Mouse (Mus musculus) limb, embryonic 14.5 days (tissue): ENCODE data around the gene Sestd1. TPM values are rescaled to one million over a fixed set of nuclear protein-coding genes. Genes with fewer than 3 reads are reported as not detected.

Experiments used
- ATAC-seq: fragments of 200-750 bp; cut with Nextera tagmentation; 2 replicates; pipeline ENCODE4 v1.8.0; 2017; ENCODE audit warnings: low read depth, moderate number of reproducible peaks, moderate TSS enrichment; ENCODE audit not compliant: low FRiP score
- DNase-seq: peaks from one replicate; pipeline ENCODE4 v3.0.0-alpha.2; 2015; ENCODE audit warnings: low spot score
- H3K27ac ChIP-seq: fragments of 300-500 bp; sonication (generic); replicated peaks from 2 replicates; pipeline ENCODE4 v1.5.1; 2014; ENCODE audit warnings: low read depth, mild to moderate bottlenecking, low read length, moderate library complexity, mixed read lengths
- H3K27me3 ChIP-seq: fragments of 300-500 bp; sonication (generic); 2 replicates; pipeline ENCODE4 v1.6.1; 2014; ENCODE audit warnings: low read length, mixed read lengths; ENCODE audit not compliant: control insufficient read depth, insufficient read depth
- H3K36me3 ChIP-seq: fragments of 300-500 bp; sonication (generic); 2 replicates; pipeline ENCODE4 v1.6.1; 2014; ENCODE audit warnings: mild to moderate bottlenecking, low read length, moderate library complexity, mixed read lengths; ENCODE audit not compliant: control insufficient read depth, insufficient read depth
- H3K4me1 ChIP-seq: fragments of 300-500 bp; sonication (generic); 2 replicates; pipeline ENCODE4 v1.6.1; 2014; ENCODE audit warnings: antibody characterized with exemption, low read length, mixed read lengths; ENCODE audit not compliant: control insufficient read depth, insufficient read depth
- H3K4me2 ChIP-seq: fragments of 300-500 bp; sonication (generic); replicated peaks from 2 replicates; pipeline ENCODE4 v1.6.1; 2014; ENCODE audit warnings: low read depth, mild to moderate bottlenecking, low read length, moderate library complexity; ENCODE audit not compliant: severe bottlenecking
- H3K4me3 ChIP-seq: fragments of 300-500 bp; sonication (generic); replicated peaks from 2 replicates; pipeline ENCODE4 v1.5.1; 2014; ENCODE audit warnings: low read length
- H3K9ac ChIP-seq: fragments of 300-500 bp; sonication (generic); 2 replicates; pipeline ENCODE4 v1.6.1; 2014; ENCODE audit warnings: mild to moderate bottlenecking, low read depth, low read length, moderate library complexity; ENCODE audit not compliant: severe bottlenecking
- H3K9me3 ChIP-seq: fragments of 300-500 bp; sonication (generic); 2 replicates; pipeline ENCODE4 v1.6.1; 2016; ENCODE audit warnings: low read length; ENCODE audit not compliant: control insufficient read depth
- POLR2A ChIP-seq: fragments of 200-500 bp; IDR thresholded peaks from 2 replicates; pipeline ENCODE4 v1.8.0; 2012; ENCODE audit warnings: inconsistent platforms, mild to moderate bottlenecking, moderate library complexity, borderline replicate concordance; ENCODE audit not compliant: insufficient read depth, insufficient read length; ENCODE audit errors: extremely low read depth
- WGBS: fragments of 180-500 bp; shearing (Covaris S2); extraction: QIAGEN DNeasy Blood & Tissue Kit; methylation state at CpG from one replicate; pipeline ENCODE4 v1.1.7; 2014; 5-methylcytosine and 5-hydroxymethylcytosine counted together
- polyA plus RNA-seq, 2 experiments: library from polyadenylated mRNA; depleted of rRNA in 1 of 2; stranded (reverse) in 1 of 2; unstranded in 1 of 2; fragments of >200 nt; fragmentation: Nextera tagmentation in 1 of 2; extraction: Ambion mirVana in 1 of 2; gene quantifications; 2 replicates each; pipeline versions ENCODE4 v1.2.1 to v1.2.3; 2012 to 2014

Sestd1 gene
- polyA plus RNA-seq, 2 experiments = 23.8 to 25.4 TPM

DNA sequence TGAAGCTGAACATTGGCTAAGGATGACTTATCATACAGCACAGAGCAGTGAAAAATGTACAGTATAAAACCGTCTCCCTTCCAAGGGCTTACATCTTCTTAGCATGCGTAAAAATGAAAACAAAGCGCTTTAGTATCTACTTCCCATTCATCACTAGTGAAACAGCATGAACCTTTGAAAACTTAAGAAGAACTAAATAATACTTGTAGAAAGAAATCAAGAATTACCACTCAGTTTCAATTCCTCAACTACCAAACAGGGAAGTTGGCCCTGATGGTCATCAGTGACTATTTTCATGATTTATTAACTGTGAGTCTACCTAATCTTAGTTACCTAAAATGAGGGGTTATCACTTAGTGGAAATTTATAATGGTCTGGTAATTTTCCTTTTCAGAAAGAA is 41.8 kb downstream of the Sestd1 start:
- no peak for ATAC-seq
- WGBS = 92% methylated on average over 3 of the region's 3 CpGs
- no peaks in the 10 kb centered on the region for H3K27me3 ChIP-seq
- no peak overlapping the region for H3K9ac ChIP-seq
- TF ChIP-seq POLR2A = no peak
- no peak overlapping the region for H3K4me2 ChIP-seq
- no peak for DNase-seq
- H3K4me1 ChIP-seq = 0 out of 2 replicates have a peak, but pooled peaks cover 6% of the 10 kb centered on the region
- H3K36me3 ChIP-seq = peaks cover 43% of the 10 kb centered on the region
- H3K4me3 ChIP-seq = no peak overlapping the region
- H3K9me3 ChIP-seq = no peaks in the 10 kb centered on the region
- 0 out of 2 replicates have a peak overlapping the region, but pooled peaks have one; percentile 14 for H3K27ac ChIP-seq

DNA sequence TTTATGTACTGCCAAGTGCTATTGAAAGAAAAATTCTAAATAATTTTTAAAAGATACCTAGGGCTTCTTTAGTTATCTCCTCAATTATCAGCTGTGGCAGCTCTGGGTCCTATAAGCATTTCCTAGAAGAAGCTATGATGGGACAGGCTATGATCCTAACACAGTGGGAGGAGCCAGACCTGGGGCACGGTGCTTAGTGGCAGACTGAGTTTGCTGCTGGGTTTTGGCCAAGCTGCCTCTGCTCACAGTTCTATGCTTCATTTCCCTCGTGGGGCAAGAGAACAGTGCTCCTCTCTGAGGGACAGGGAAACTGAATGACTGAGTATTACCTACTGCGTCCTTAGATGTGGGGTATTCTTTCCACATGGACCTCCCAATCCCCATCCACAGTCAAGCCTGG is 42.3 kb downstream of the Sestd1 start:
- H3K36me3 ChIP-seq = peaks cover 44% of the 10 kb centered on the region
- 63% methylated on average over 3 of the region's 3 CpGs for WGBS
- H3K4me2 ChIP-seq = no peak overlapping the region
- ATAC-seq (no peak), DNase-seq (no peak)
- H3K9ac ChIP-seq = no peak overlapping the region
- H3K27ac ChIP-seq = 0 out of 2 replicates have a peak overlapping the region, but pooled peaks have one; percentile 14
- H3K27me3 ChIP-seq = no peaks in the 10 kb centered on the region
- no peak overlapping the region for H3K4me3 ChIP-seq
- no peaks in the 10 kb centered on the region for H3K9me3 ChIP-seq
- 0 out of 2 replicates have a peak, but pooled peaks cover 6% of the 10 kb centered on the region for H3K4me1 ChIP-seq
- no peak for TF ChIP-seq POLR2A

GRCm38 (mm10) chr2:77236860-77237259 is 43.5 kb downstream of the Sestd1 start:
- no peak for TF ChIP-seq POLR2A
- WGBS = 89% methylated on average over 4 of the region's 4 CpGs
- DNase-seq (no peak), ATAC-seq (no peak)
- H3K36me3 ChIP-seq = peaks cover 52% of the 10 kb centered on the region
- H3K27ac ChIP-seq = no peak overlapping the region
- no peaks in the 10 kb centered on the region for H3K27me3 ChIP-seq
- H3K9ac ChIP-seq = no peak overlapping the region
- no peaks in the 10 kb centered on the region for H3K9me3 ChIP-seq
- H3K4me2 ChIP-seq = no peak overlapping the region
- H3K4me3 ChIP-seq = no peak overlapping the region
- 0 out of 2 replicates have a peak, but pooled peaks cover 6% of the 10 kb centered on the region for H3K4me1 ChIP-seq

DNA sequence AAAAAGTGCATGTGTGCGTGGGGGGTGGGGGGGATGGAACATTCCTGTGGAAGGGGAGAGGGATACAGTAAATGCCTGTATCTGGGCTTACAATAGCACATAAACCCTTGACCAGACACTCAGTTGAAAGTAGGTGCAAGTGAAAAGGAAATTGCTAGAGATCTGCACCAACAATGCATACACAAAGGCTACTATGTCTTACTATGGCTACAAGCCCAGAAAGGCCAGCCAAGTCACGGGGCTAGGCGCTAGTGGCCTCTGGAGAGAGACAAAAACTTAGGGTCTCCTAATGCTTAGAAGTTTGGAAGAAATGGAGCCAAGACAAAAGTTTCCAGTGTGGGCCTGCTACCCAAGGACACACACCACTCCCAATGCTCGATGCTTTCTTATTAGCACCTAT is 44.5 kb downstream of the Sestd1 start:
- H3K9me3 ChIP-seq = no peaks in the 10 kb centered on the region
- no peak for TF ChIP-seq POLR2A
- H3K36me3 ChIP-seq = peaks cover 55% of the 10 kb centered on the region
- H3K27me3 ChIP-seq = no peaks in the 10 kb centered on the region
- no peak for DNase-seq
- no peak overlapping the region for H3K9ac ChIP-seq
- H3K4me1 ChIP-seq = 0 out of 2 replicates have a peak, but pooled peaks cover 6% of the 10 kb centered on the region
- H3K4me2 ChIP-seq = no peak overlapping the region
- peak; percentile 34 for ATAC-seq
- WGBS = 63% methylated on average over 4 of the region's 4 CpGs
- H3K27ac ChIP-seq = no peak overlapping the region
- H3K4me3 ChIP-seq = no peak overlapping the region

- H3K4me3 ChIP-seq = no peak overlapping the region
- H3K27ac ChIP-seq = no peak overlapping the region
- peaks cover 42% of the 10 kb centered on the region for H3K36me3 ChIP-seq
- WGBS = 82% methylated on average over 2 of the region's 2 CpGs
- TF ChIP-seq POLR2A = no peak
- H3K27me3 ChIP-seq = no peaks in the 10 kb centered on the region
- no peak overlapping the region for H3K4me2 ChIP-seq
- no peak for DNase-seq
- ATAC-seq = no peak
- 0 out of 2 replicates have a peak, but pooled peaks cover 6% of the 10 kb centered on the region for H3K4me1 ChIP-seq
- no peaks in the 10 kb centered on the region for H3K9me3 ChIP-seq
- H3K9ac ChIP-seq = no peak overlapping the region
These were observed 47.8 kb downstream of the Sestd1 start for GRCm38 (mm10) chr2:77232604-77233003.

DNA sequence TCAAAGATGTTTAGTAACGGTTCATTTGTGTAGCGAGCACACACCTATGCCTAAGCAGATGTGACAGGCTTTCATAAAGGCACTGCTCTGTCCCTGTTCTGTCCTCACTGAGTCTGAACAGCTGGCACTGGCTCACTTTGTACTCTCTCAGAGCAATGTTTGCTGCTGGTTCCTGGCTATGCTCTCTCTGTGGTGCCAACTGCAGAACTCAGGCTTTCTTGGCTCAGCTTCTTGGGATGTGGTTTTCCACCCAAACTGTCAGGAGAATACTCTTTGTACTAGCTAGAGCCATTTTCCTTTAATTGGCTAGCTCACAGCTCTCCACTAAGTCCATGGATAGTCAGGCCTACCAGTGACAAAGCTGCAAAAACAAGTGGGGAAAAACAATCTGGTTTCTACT is 59.4 kb downstream of the Sestd1 start:
- no peaks in the 10 kb centered on the region for H3K4me1 ChIP-seq
- 85% methylated on average over 2 of the region's 2 CpGs for WGBS
- TF ChIP-seq POLR2A = no peak
- no peak overlapping the region for H3K4me2 ChIP-seq
- H3K27me3 ChIP-seq = no peaks in the 10 kb centered on the region
- DNase-seq (no peak), ATAC-seq (no peak)
- no peak overlapping the region for H3K27ac ChIP-seq
- H3K9ac ChIP-seq = no peak overlapping the region
- H3K36me3 ChIP-seq = peaks cover 7% of the 10 kb centered on the region
- H3K4me3 ChIP-seq = no peak overlapping the region
- H3K9me3 ChIP-seq = no peaks in the 10 kb centered on the region
